Mouse (Mus musculus): ENCODE results near the gene Nsrp1.
A peak's percentile ranks its signal among the peaks of the same experiment; 100 is the strongest.
"Not testable (repeated sequence)": the region's sequence is repeated elsewhere in the genome, so short reads cannot be mapped to it uniquely, and the experiment has no call there.

The Nsrp1 gene

GRCm38 (mm10) chr11:77078273-77079134 lies at the start of gene Nsrp1:
Gene Nsrp1, minus strand, starts transcription at chr11:77078435.
- peak; percentile 96 for DNase-seq (ENCODE audit: extremely low spot score, low spot score)

- no peak for DNase-seq (ENCODE audit: extremely low spot score, low spot score)
Observed at GRCm38 (mm10) chr11:77111141-77111540, 32.9 kb upstream of the Nsrp1 start.

GRCm38 (mm10) chr11:77108442-77108841 lies 30.2 kb upstream of the Nsrp1 start:
- no peak for DNase-seq (ENCODE audit: extremely low spot score, low spot score)

- not testable (repeated sequence) for DNase-seq (ENCODE audit: extremely low spot score, low spot score)
Observed at GRCm38 (mm10) chr11:77107872-77108271, 29.6 kb upstream of the Nsrp1 start.

- DNase-seq (ENCODE audit: extremely low spot score, low spot score) = no peak
Observed at GRCm38 (mm10) chr11:77106961-77107360, 28.7 kb upstream of the Nsrp1 start.

GRCm38 (mm10) chr11:77100137-77100937 lies 22.1 kb upstream of the Nsrp1 start:
- DNase-seq (ENCODE audit: extremely low spot score, low spot score) = peak; percentile 86

GRCm38 (mm10) chr11:77098332-77098972 lies 20.2 kb upstream of the Nsrp1 start:
- DNase-seq (ENCODE audit: extremely low spot score, low spot score) = no peak

GRCm38 (mm10) chr11:77096991-77097390 lies 18.8 kb upstream of the Nsrp1 start:
- DNase-seq (ENCODE audit: extremely low spot score, low spot score) = no peak

- DNase-seq (ENCODE audit: extremely low spot score, low spot score) = no peak
Observed at GRCm38 (mm10) chr11:77096581-77096980, 18.3 kb upstream of the Nsrp1 start.

GRCm38 (mm10) chr11:77095206-77095605 lies 17.0 kb upstream of the Nsrp1 start:
- no peak for DNase-seq (ENCODE audit: extremely low spot score, low spot score)

- DNase-seq (ENCODE audit: extremely low spot score, low spot score) = no peak
Observed at GRCm38 (mm10) chr11:77094136-77094535, 15.9 kb upstream of the Nsrp1 start.

- DNase-seq (ENCODE audit: extremely low spot score, low spot score) = peak; percentile 56
Observed at GRCm38 (mm10) chr11:77093208-77093607, 15.0 kb upstream of the Nsrp1 start.

GRCm38 (mm10) chr11:77089162-77089561 lies 10.9 kb upstream of the Nsrp1 start:
- no peak for DNase-seq (ENCODE audit: extremely low spot score, low spot score)

GRCm38 (mm10) chr11:77087004-77087403 lies 8.8 kb upstream of the Nsrp1 start:
- DNase-seq (ENCODE audit: extremely low spot score, low spot score) = no peak

GRCm38 (mm10) chr11:77084001-77084682 lies 5.9 kb upstream of the Nsrp1 start:
- DNase-seq (ENCODE audit: extremely low spot score, low spot score) = no peak

GRCm38 (mm10) chr11:77079361-77079760 lies 1.1 kb upstream of the Nsrp1 start:
- DNase-seq (ENCODE audit: extremely low spot score, low spot score) = no peak

GRCm38 (mm10) chr11:77077792-77078191 lies 443 bp downstream of the Nsrp1 start:
- DNase-seq (ENCODE audit: extremely low spot score, low spot score) = no peak

GRCm38 (mm10) chr11:77077331-77077730 lies 904 bp downstream of the Nsrp1 start:
- not testable (repeated sequence) for DNase-seq (ENCODE audit: extremely low spot score, low spot score)

GRCm38 (mm10) chr11:77070721-77071120 lies 7.5 kb downstream of the Nsrp1 start:
- no peak for DNase-seq (ENCODE audit: extremely low spot score, low spot score)

GRCm38 (mm10) chr11:77068825-77069224 lies 9.4 kb downstream of the Nsrp1 start:
- DNase-seq (ENCODE audit: extremely low spot score, low spot score) = no peak

GRCm38 (mm10) chr11:77063406-77063805 lies 14.8 kb downstream of the Nsrp1 start:
- DNase-seq (ENCODE audit: extremely low spot score, low spot score) = no peak
